Mouse (Mus musculus) CD8-positive naive resting alpha-beta T cell, adult 2 months (primary cell): ENCODE measurements around the gene Zfp94.
"Not testable (repeated sequence)": the region's sequence is repeated elsewhere in the genome, so short reads cannot be mapped to it uniquely, and the experiment has no call there.

Source experiments
- DNase-seq, 2 experiments: peaks; one replicate each; pipeline ENCODE4 v3.0.0; 2022; ENCODE audit warnings: low read depth in 2 of 2, low spot score in 2 of 2

The Zfp94 gene

DNA sequence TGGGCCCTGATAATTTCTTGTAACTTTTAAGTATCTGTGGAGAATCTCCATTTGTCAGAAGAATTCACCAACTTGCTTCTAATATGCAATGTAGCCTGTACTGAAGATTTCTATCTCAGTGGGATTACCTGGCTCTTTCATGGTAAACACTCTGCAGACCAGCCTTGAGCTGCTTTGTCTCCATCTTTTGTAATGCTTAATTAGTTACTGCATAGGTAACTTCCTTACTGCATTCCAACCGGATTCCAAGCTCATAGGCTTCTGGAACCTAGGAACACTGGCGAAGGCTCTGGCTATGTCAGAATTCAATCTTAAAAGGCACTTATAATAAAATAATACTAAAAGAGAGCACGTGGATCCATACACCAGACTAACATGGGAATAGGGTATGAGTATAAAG, 37.7 kb downstream of the Zfp94 start:
- not testable (repeated sequence) for DNase-seq

DNA sequence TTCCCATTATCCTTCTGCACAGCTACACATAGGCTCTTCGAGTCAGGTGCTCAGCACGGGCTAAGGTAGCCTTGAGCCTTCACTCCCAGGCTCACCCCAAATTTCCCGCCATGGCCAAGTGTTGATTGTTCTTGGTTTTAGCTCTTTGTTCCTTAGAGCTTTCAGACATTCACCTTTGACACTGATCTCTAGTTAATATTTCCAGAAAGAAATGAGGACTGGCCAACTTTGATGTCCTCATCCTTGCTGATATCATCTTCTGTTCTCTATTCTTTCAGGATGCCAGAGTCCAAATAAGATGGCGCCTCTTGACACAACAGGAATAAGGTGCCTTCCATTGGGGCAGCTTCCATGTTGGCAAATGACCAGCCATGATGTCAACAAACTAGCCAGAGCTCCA, 42.0 kb downstream of the Zfp94 start:
- DNase-seq, result no peak

DNA sequence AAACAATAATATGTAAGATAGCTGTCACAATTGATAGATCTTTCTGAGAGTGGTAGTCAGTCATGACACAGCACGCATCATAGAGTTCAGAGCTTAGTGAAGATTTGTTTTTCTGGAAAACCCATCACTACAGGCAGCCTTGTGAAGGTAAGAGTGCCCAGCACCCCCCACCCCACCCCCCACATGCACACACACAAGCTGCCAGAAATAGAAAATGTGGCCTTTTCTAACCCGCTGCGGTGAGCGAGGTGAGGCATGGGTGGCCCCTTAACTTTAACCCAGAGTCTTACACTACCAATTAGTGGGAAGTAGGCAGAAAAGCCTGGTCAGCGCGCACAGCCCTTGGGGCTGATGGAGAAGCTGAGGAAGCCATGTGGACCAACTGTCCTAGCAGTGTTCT, 45.3 kb downstream of the Zfp94 start:
- DNase-seq, result no peak

DNA sequence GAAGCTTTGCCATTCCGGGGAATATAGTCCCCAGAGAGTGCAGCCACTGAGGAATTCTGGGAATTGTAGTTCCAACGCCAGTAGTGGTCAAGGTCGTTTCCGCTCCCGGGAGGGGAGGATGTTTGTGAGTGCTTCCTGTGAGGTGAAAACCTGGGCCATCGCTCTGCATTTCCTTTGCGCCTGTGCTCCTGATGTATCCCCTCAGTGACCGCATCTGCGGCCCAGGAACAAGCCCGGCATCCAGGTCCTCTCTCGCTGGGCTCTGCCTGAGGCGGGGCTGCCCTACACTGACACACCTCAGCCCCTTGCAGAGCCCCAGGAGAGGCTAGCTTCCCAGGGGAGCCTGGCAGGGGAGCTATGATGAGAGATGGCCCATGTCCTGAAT, 46.2 kb downstream of the Zfp94 start, which contains the start of gene Zfp93:
Gene Zfp93 (plus strand): TSS at position 133 of the 385 bp plus-strand sequence.
- peak; percentile 29 to 53 for DNase-seq

DNA sequence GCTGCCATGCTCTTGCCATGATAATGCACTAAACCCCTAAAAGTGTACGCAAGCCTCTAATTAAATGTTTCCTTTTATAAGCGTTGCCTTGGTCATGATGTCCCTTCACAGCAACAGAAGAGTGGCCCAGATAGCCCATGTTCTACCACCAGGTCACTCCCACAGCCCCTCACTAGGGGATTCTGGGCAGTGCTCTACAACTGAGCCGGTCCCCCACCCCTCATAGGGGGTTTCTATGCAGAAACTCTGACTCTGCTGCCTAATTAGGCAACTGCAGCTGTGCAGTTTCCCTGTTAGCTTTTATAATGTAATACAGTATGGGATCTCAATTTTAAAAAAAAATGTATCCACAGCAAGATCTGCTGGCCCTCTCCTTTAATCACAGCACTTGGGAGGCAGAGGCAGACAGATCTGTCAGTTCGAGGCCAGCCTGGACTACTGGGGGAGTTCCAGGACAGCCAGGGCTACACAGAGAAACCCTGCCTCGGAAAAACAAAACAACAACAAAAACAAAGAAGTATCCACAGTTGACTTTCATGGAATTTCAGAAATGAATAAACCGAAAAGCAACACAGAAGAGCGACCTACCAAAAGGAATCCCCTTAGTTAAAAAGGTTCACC, 46.7 kb downstream of the Zfp94 start:
- no peak for DNase-seq

DNA sequence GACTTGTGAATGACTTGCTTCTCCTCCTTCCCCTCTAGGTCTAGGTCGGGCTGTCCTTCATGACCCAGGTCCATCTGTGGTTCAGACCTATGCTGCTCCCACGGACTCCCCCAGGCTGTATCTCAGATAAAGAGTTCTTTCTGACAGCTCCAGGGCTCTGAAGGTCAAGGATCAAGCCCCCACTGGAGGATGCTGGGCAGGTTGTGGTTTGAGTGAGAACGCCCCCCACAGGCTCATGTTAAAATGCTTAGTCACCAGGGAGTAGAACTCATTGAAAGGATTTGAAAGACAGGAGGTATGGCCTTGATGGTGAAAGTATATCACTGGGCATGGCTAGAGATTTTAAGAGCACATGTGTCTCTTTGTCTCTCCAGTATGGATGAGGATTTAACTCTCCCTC, 47.2 kb downstream of the Zfp94 start:
- no peak for DNase-seq

DNA sequence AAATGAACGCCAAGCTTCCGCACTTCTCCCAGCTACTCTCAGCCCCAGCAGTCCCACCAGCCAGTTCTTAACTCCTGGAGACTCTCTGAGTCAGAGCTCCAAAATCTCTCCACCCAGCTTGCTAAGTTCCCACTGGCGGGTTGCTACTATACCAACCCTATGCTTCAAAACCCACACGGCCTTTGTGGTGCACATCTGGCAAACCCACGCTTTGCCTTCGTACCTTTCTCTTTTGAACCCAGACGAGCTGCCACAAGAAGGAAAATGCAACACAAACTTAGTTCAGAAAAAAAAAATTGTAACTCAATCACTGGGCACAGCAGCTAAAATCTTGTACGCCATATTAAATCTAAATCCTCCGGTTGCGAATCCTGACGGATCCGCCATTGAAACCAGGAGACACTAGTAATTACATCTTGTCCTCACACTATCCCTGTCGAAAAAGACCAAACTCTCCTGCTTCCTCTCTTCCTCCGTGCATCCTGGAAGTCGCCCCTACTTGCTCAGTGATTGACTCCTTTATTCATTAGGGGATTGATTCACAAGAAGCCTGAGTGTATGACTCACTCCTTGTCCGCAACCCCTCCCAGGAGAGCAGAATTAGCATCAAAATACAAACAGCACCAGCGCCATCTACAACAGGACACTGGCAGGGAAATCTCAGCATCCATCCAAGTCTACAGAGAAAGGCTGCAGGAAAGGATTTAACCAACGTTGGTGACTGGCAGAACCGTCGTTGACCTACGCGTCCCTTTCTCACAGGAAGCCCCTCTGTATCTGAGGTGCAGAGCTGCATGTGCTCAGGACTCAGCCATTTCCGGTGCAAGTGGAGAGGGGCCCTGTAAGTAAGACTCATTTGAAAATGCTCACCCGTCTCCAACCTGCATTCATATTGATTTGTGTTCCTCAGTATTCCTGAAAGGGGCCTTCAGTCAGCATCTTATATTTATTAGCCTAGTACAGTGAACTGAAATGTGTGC, 48.0 kb downstream of the Zfp94 start:
- DNase-seq, result peak in 1 of 2 experiments; percentile 2

DNA sequence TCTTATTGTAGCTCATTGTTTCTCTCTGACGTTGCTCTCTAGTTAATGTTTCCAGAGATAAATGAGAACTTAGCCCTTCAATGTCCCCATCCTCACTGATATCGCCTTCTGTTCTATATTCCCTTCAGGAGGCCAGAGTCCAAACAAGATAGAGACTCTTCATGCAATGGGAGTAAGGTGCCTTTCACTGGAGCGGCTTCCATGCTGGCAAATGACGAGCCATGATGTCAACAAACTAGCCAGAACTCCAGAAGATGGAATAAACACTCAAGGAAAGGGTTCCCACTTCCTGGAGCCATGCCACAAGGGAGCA, 56.5 kb downstream of the Zfp94 start:
- DNase-seq, result no peak

DNA sequence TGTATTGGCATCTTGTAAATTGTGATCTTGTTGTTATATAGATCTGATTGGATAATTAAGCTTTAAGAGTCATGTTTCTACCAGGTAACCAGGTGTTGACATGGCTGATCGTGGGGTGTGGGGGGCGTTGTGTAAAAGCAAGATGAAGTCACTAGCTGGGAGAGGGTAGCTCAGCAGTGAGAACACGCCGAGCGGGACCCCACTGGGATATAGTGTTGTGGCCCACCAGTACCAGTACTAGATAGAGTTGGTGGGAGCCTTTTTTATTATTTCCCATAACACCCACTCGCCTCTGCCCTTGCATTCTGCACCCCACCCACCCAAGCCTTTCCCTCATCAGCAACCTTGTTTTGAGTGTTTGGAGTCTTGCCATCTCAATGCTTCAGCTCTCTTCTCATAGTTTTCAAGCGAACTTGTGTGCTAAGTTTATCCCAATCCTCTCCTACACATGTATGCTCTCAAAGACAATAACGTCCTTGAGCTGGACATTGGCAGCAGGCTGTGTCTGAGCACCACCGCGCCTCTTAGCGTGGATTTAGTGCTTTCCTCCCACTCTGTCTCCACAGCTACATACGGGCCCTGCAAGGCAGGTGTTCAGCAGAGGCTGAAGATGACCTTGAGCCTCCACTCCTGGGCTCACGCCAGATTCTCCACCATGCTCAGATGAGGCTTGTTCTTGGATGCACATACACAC, 57.0 kb downstream of the Zfp94 start:
- no peak for DNase-seq

DNA sequence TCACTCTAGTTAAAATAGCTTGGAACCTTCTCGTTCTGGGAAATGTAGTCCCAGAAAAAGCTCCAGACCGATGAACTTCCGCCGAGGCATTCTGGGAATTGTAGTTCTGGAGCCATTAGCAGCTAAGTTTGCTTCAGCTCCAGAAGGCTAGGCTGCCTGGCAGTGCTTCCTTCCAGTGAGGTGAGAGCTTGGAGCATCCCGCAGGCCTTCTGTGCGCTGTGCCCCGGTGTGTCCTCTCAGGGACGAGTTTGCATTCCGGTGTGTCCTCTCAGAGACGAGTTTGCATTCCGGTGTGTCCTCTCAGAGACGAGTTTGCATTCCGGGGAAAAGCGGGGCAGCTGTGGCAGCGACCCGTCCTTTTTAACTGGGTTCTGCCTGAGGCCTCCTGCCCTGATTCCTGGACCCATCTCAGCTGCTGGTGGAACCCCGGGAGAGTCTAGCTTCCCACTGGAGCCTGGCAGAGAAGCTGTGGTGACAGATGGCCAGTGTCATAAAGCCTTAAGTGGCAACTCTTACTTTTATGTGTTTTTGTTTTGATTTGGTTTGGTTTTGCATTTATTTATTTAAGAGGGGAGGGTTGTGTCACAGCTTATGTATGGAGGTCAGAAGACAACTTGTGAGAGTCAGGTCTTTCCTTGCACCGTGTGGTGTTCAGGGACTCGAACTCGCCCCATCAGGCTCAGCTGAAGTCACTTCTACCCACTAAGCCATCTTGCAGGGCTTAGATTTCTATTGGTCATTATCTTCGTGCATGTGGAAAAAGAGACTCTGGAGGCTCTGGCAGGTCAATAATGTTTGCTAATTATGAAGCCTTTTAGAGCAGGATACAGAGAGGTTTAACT, 61.6 kb downstream of the Zfp94 start, which contains the start of gene Zfp108:
Gene Zfp108 (plus strand): TSS at position 162 of the 842 bp plus-strand sequence.
- peak in 1 of 2 experiments; percentile 9 for DNase-seq

DNA sequence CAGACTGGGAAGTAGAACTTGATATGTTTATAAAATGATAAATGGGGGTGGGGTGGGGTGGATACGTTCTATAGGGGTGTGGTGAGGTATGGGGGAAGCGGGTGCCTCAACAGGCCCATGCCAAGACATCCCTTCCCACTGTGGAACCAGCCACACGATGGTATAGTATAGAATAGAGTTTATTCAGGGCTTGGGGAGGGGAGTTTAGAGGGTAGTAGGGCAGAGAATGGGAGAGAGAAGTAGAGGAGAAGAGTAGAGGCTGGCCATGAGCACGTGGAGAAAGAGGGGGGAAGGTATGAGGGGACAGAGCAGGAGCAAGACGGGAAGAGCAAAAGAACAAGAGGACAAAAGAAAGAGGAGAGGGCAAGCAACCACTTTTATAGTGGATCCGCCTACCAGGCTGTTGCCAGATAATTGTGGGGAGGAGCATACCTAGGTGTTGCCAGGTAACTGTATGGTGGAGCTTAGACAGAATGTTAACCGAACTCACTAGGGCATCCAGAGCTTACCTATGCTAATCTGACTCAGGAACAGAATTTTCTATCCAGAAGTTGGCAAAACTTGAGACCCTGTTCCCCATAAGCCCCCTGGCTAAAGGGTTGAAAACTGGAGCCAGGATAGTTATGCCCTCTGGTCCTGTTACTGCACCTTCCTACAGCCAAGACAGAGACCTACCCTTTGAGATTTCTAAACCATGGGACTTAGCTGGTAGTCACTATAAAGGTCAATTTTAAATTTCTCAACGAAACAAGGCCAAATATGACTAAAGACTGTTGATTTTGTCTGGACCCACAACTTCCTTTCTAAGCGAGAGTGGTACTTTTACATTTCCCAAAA, 62.5 kb downstream of the Zfp94 start:
- no peak for DNase-seq
